Mouse (Mus musculus): ENCODE results near the gene Anks1b. TPM values are rescaled to one million over a fixed set of nuclear protein-coding genes. Genes with fewer than 3 reads are reported as not detected.

Anks1b gene
- polyA plus RNA-seq, 1 experiment from 2014 or later, result 0.84 TPM

GRCm38 (mm10) chr10:89911889-89912288, 38.6 kb downstream of the Anks1b start:
- H3K27me3 ChIP-seq (ENCODE audit: control insufficient read depth, insufficient read depth, low read length), result no peaks in the 10 kb centered on the region
- no peak for ATAC-seq (replicated peaks; ENCODE audit: insufficient number of reproducible peaks, low FRiP score, low TSS enrichment)
- no peak overlapping the region for H3K9ac ChIP-seq (ENCODE audit: low read depth, low read length)
- 82% methylated on average over 4 of the region's 4 CpGs for WGBS (ENCODE audit: insufficient replicate concordance)
- no peak overlapping the region for H3K27ac ChIP-seq (ENCODE audit: low read depth, low read length)
- no peaks in the 10 kb centered on the region for H3K9me3 ChIP-seq (replicated peaks; ENCODE audit: control insufficient read depth, low read length)
- no peak overlapping the region for H3K4me2 ChIP-seq
- no peaks in the 10 kb centered on the region for H3K4me1 ChIP-seq (ENCODE audit: control insufficient read depth, insufficient read depth, low read length)
- no peak overlapping the region for H3K4me3 ChIP-seq (ENCODE audit: low read depth, low read length)
- no peaks in the 10 kb centered on the region for H3K36me3 ChIP-seq (ENCODE audit: control insufficient read depth, insufficient read depth, low read length)

GRCm38 (mm10) chr10:89913174-89913573, 39.9 kb downstream of the Anks1b start:
- Histone ChIP-seq H3K27ac (ENCODE audit: low read depth, low read length) (no peak overlapping the region), H3K4me1 (ENCODE audit: control insufficient read depth, insufficient read depth, low read length) (no peaks in the 10 kb centered on the region), H3K4me3 (ENCODE audit: low read depth, low read length) (no peak overlapping the region), H3K9me3 (replicated peaks; ENCODE audit: control insufficient read depth, low read length) (no peaks in the 10 kb centered on the region), H3K4me2 (no peak overlapping the region), H3K9ac (ENCODE audit: low read depth, low read length) (no peak overlapping the region), H3K36me3 (ENCODE audit: control insufficient read depth, insufficient read depth, low read length) (no peaks in the 10 kb centered on the region), H3K27me3 (ENCODE audit: control insufficient read depth, insufficient read depth, low read length) (no peaks in the 10 kb centered on the region)
- ATAC-seq (replicated peaks; ENCODE audit: insufficient number of reproducible peaks, low FRiP score, low TSS enrichment), result no peak

- Histone ChIP-seq H3K9ac (ENCODE audit: low read depth, low read length) (no peak overlapping the region), H3K27ac (ENCODE audit: low read depth, low read length) (no peak overlapping the region), H3K36me3 (ENCODE audit: control insufficient read depth, insufficient read depth, low read length) (no peaks in the 10 kb centered on the region), H3K4me1 (ENCODE audit: control insufficient read depth, insufficient read depth, low read length) (no peaks in the 10 kb centered on the region), H3K4me3 (ENCODE audit: low read depth, low read length) (no peak overlapping the region), H3K9me3 (replicated peaks; ENCODE audit: control insufficient read depth, low read length) (no peaks in the 10 kb centered on the region), H3K4me2 (no peak overlapping the region), H3K27me3 (ENCODE audit: control insufficient read depth, insufficient read depth, low read length) (no peaks in the 10 kb centered on the region)
- WGBS (ENCODE audit: insufficient replicate concordance), result 86% methylated on average over 1 of the region's 1 CpGs
- no peak for ATAC-seq (replicated peaks; ENCODE audit: insufficient number of reproducible peaks, low FRiP score, low TSS enrichment)
Observed at GRCm38 (mm10) chr10:89917141-89917540, 43.8 kb downstream of the Anks1b start.

- Histone ChIP-seq H3K4me1 (ENCODE audit: control insufficient read depth, insufficient read depth, low read length) (no peaks in the 10 kb centered on the region), H3K27me3 (ENCODE audit: control insufficient read depth, insufficient read depth, low read length) (no peaks in the 10 kb centered on the region), H3K9ac (ENCODE audit: low read depth, low read length) (no peak overlapping the region), H3K9me3 (replicated peaks; ENCODE audit: control insufficient read depth, low read length) (peaks cover 3% of the 10 kb centered on the region; the same call in 1 of the 2 replicates), H3K4me2 (no peak overlapping the region), H3K4me3 (ENCODE audit: low read depth, low read length) (no peak overlapping the region), H3K27ac (ENCODE audit: low read depth, low read length) (no peak overlapping the region), H3K36me3 (ENCODE audit: control insufficient read depth, insufficient read depth, low read length) (no peaks in the 10 kb centered on the region)
- WGBS (ENCODE audit: insufficient replicate concordance), result 62% methylated on average over 4 of the region's 4 CpGs
- ATAC-seq (replicated peaks; ENCODE audit: insufficient number of reproducible peaks, low FRiP score, low TSS enrichment), result no peak
Observed at GRCm38 (mm10) chr10:89921965-89922364, 48.7 kb downstream of the Anks1b start.

- H3K9me3 ChIP-seq (replicated peaks; ENCODE audit: control insufficient read depth, low read length), result no peaks in the 10 kb centered on the region
- H3K4me2 ChIP-seq, result no peak overlapping the region
- no peaks in the 10 kb centered on the region for H3K27me3 ChIP-seq (ENCODE audit: control insufficient read depth, insufficient read depth, low read length)
- 69% methylated on average over 4 of the region's 4 CpGs for WGBS (ENCODE audit: insufficient replicate concordance)
- H3K27ac ChIP-seq (ENCODE audit: low read depth, low read length), result no peak overlapping the region
- ATAC-seq (replicated peaks; ENCODE audit: insufficient number of reproducible peaks, low FRiP score, low TSS enrichment), result no peak
- no peaks in the 10 kb centered on the region for H3K36me3 ChIP-seq (ENCODE audit: control insufficient read depth, insufficient read depth, low read length)
- no peak overlapping the region for H3K9ac ChIP-seq (ENCODE audit: low read depth, low read length)
- no peak overlapping the region for H3K4me3 ChIP-seq (ENCODE audit: low read depth, low read length)
- no peaks in the 10 kb centered on the region for H3K4me1 ChIP-seq (ENCODE audit: control insufficient read depth, insufficient read depth, low read length)
Observed at GRCm38 (mm10) chr10:89942180-89942579, 68.9 kb downstream of the Anks1b start.

GRCm38 (mm10) chr10:89946636-89947349, 73.5 kb downstream of the Anks1b start:
- Histone ChIP-seq H3K4me1 (ENCODE audit: control insufficient read depth, insufficient read depth, low read length) (no peaks in the 10 kb centered on the region), H3K9me3 (replicated peaks; ENCODE audit: control insufficient read depth, low read length) (no peaks in the 10 kb centered on the region), H3K4me3 (ENCODE audit: low read depth, low read length) (no peak overlapping the region), H3K4me2 (no peak overlapping the region), H3K36me3 (ENCODE audit: control insufficient read depth, insufficient read depth, low read length) (no peaks in the 10 kb centered on the region), H3K9ac (ENCODE audit: low read depth, low read length) (no peak overlapping the region), H3K27me3 (ENCODE audit: control insufficient read depth, insufficient read depth, low read length) (no peaks in the 10 kb centered on the region), H3K27ac (ENCODE audit: low read depth, low read length) (no peak overlapping the region)
- 91% methylated on average over 1 of the region's 1 CpGs for WGBS (ENCODE audit: insufficient replicate concordance)
- ATAC-seq (replicated peaks; ENCODE audit: insufficient number of reproducible peaks, low FRiP score, low TSS enrichment), result no peak

GRCm38 (mm10) chr10:89974361-89974760, 101.1 kb downstream of the Anks1b start:
- Histone ChIP-seq H3K27me3 (ENCODE audit: control insufficient read depth, insufficient read depth, low read length) (no peaks in the 10 kb centered on the region), H3K4me3 (ENCODE audit: low read depth, low read length) (no peak overlapping the region), H3K36me3 (ENCODE audit: control insufficient read depth, insufficient read depth, low read length) (no peaks in the 10 kb centered on the region), H3K27ac (ENCODE audit: low read depth, low read length) (no peak overlapping the region), H3K9ac (ENCODE audit: low read depth, low read length) (no peak overlapping the region), H3K4me2 (no peak overlapping the region), H3K4me1 (ENCODE audit: control insufficient read depth, insufficient read depth, low read length) (no peaks in the 10 kb centered on the region), H3K9me3 (replicated peaks; ENCODE audit: control insufficient read depth, low read length) (no peaks in the 10 kb centered on the region)
- WGBS (ENCODE audit: insufficient replicate concordance), result 74% methylated on average over 4 of the region's 4 CpGs
- ATAC-seq (replicated peaks; ENCODE audit: insufficient number of reproducible peaks, low FRiP score, low TSS enrichment), result no peak

GRCm38 (mm10) chr10:89975431-89975841, 102.1 kb downstream of the Anks1b start:
- H3K9ac ChIP-seq (ENCODE audit: low read depth, low read length), result no peak overlapping the region
- no peak overlapping the region for H3K4me2 ChIP-seq
- H3K36me3 ChIP-seq (ENCODE audit: control insufficient read depth, insufficient read depth, low read length), result no peaks in the 10 kb centered on the region
- no peaks in the 10 kb centered on the region for H3K9me3 ChIP-seq (replicated peaks; ENCODE audit: control insufficient read depth, low read length)
- no peaks in the 10 kb centered on the region for H3K4me1 ChIP-seq (ENCODE audit: control insufficient read depth, insufficient read depth, low read length)
- WGBS (ENCODE audit: insufficient replicate concordance), result 61% methylated on average over 3 of the region's 3 CpGs
- no peak for ATAC-seq (replicated peaks; ENCODE audit: insufficient number of reproducible peaks, low FRiP score, low TSS enrichment)
- no peak overlapping the region for H3K27ac ChIP-seq (ENCODE audit: low read depth, low read length)
- H3K4me3 ChIP-seq (ENCODE audit: low read depth, low read length), result no peak overlapping the region
- no peaks in the 10 kb centered on the region for H3K27me3 ChIP-seq (ENCODE audit: control insufficient read depth, insufficient read depth, low read length)

- H3K4me1 ChIP-seq (ENCODE audit: control insufficient read depth, insufficient read depth, low read length), result no peaks in the 10 kb centered on the region
- no peaks in the 10 kb centered on the region for H3K36me3 ChIP-seq (ENCODE audit: control insufficient read depth, insufficient read depth, low read length)
- no peak overlapping the region for H3K27ac ChIP-seq (ENCODE audit: low read depth, low read length)
- 83% methylated on average over 3 of the region's 3 CpGs for WGBS (ENCODE audit: insufficient replicate concordance)
- no peak overlapping the region for H3K4me2 ChIP-seq
- no peaks in the 10 kb centered on the region for H3K9me3 ChIP-seq (replicated peaks; ENCODE audit: control insufficient read depth, low read length)
- ATAC-seq (replicated peaks; ENCODE audit: insufficient number of reproducible peaks, low FRiP score, low TSS enrichment), result no peak
- H3K9ac ChIP-seq (ENCODE audit: low read depth, low read length), result no peak overlapping the region
- H3K4me3 ChIP-seq (ENCODE audit: low read depth, low read length), result no peak overlapping the region
- no peaks in the 10 kb centered on the region for H3K27me3 ChIP-seq (ENCODE audit: control insufficient read depth, insufficient read depth, low read length)
Observed at GRCm38 (mm10) chr10:89976577-89976976, 103.3 kb downstream of the Anks1b start.
